Mouse (Mus musculus) thymus, postnatal 25 days (tissue): Measurements from ENCODE around the gene Gm9837.
"Not testable (repeated sequence)": the region's sequence is repeated elsewhere in the genome, so short reads cannot be mapped to it uniquely, and the experiment has no call there.

Source experiments
- DNase-seq: peaks from one replicate; pipeline ENCODE4 v3.0.0; 2022

Gene Gm9837

DNA sequence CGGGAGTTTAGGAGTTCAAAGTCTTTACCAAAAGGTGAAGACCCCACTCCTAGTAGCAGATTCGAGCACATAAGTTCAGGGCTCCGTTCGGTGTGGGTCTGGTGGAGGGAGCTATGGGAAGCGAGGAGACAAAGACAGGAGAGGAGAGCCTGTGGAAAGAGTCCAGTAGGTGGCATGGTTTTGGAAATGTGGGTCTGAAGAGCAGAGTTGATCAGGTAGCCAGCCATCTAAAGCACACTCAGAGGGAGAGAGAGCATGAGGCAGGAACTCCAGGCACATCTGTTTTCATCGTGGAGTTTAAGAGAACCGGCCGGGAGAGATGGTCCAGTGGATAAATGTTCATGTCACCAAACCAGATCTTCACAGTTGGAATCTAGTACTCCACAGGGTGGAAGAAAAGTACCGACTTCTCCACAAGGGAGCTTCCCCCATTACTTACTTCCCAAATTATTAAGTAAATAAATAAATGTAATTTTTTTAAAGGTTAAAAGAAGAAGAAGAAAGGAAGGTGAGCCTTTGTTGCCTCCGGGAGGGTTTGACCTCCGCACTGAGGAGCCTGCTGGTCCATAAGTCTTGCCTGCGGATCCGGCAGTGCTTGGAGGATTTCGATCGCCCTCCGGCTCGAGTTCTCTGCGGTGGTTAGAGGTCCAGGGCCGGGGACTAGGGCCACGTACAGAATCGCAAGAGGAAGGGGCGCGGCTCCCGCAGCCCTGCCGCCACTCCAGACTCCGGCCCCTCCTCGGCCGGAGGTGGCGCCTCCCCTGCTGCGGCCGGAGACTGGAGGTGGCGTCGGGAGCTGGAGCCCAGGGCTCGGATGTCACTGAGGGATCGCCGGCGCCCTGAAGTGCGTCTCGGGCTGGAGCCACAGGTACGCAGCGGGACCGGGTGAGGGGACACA is 13.6 kb downstream of the Gm9837 start, which contains the start of the genes Gm10447 and Shroom1:
TSS of gene Gm10447 (minus strand) at position 637 of the 898 bp plus-strand sequence.
TSS of gene Shroom1 (plus strand) at position 732 of the 898 bp plus-strand sequence.
- DNase-seq: no peak

DNA sequence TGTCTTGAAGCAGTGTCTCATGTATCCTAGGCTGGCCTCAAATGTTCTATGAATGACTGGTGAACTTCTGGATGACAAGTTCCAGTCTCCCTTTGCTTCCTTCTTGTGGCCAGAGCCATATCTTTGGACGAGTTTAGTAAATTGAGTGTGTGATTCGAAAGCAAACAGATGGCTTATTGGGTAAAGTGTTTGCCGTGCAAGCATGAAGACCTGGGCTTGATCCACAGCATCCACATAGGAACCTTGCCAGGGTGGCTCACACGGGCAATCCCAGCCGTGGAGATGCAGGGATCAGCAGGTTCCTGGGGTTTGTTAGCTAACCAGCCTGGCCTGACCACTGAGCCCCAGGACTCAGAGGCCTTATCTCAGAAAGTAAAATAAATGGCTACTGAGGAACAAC is 17.2 kb downstream of the Gm9837 start:
- DNase-seq: no peak

DNA sequence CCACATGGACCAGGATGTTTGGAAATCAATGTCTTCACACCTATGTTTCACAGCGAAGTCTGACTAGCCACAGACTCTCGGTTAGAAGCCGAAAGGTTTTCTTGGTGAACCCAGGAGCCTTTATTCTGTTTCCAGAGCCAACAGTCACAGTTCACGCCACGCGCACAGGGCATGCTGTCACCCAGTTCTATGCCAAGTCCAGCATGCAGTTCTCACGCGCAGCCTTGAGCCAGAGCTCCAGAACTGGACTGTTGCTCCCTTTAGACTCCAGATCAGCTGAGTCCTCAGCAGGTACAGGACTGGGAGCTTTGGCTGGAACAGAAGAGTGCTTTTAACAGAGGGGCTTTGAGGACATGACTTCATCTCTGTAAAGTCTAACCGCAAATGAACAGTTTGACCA is 17.9 kb downstream of the Gm9837 start:
- no peak for DNase-seq

DNA sequence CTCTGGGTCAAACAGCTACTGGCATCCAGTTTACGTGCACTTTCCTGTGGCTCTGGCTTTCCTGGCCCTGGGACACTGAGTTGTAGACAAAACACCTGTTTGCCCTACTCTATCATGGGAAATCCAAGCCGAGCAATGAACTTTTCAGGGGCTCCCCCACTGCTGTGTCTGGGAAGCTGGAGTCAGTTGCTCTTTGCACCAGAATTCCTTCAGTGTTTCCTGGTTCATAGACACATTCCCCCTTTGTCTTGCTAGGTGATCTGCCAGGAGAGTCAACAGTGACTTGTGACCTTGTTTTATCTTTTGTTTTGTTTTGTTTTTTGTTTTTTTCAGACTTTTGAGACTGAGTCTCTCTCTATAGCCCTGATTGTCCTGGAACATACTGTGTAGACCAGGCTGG is 18.9 kb downstream of the Gm9837 start:
- DNase-seq: no peak

DNA sequence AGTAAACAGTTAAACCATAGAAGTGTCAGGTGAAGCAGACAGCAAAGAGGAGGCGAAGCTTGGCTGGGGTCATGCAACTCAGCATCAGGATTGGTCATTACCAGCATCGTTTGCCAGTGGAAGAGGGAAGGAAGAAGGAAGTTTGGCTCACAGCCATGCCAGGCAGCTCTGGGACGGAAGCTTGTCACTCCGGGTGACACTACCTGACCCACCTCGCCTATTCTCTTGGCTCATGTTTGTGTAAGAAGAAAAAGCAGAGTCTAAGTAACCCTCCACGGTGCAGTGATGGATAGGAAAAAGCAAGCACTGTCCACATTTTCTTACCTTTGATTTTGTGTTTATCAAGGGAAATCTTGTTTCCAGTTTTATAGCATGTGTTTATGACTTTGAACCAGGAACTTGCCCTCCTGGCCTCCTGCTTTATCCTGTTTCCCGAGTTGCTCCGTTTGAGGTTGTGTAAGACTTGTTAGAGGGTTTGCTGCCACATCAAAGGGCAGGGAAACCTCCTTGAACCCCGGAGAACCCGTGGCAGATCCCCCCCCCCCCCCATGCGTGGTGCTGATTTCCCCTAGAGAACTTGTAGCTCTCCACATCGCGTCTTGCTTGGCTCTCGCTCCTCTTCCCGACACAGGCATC is 20.1 kb downstream of the Gm9837 start:
- peak; percentile 40 for DNase-seq

DNA sequence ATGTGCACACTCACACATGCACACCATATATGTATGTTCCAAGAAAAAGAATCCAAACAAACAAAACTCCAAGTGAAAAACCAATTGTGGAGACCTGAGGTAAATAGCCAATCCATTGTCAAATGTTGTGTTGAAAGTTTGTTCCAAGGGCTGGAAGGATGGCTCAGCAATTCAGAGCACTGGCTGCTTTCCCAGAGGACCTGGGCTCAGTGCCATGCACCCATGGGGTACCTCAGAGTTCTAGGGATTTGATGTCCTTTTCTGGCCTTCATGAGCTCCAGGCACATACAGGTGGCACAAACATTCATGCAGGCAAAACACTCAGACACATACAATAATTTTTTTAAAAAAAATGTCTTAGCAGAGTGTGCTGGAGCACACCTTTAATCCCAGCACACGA is 21.8 kb downstream of the Gm9837 start:
- DNase-seq: no peak

DNA sequence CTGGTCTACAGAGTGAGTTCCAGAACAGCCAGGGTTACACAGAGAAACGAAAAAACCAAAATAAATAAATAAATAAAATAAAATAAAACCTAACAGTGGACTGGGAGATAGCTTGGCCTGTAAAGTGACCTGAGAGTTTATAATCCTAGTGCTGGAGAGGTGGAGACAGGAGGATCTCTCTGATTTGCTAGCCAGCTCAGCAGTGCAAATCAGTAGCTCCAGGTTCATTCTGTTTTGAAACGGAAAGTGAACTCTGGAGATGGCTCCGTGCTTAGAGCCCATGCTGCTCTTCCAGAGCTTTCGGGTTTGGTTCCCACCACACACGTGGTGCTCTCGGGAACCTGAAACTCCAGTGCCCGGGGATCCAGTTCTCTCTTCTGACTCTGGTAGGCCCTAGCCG is 22.3 kb downstream of the Gm9837 start:
- no peak for DNase-seq

DNA sequence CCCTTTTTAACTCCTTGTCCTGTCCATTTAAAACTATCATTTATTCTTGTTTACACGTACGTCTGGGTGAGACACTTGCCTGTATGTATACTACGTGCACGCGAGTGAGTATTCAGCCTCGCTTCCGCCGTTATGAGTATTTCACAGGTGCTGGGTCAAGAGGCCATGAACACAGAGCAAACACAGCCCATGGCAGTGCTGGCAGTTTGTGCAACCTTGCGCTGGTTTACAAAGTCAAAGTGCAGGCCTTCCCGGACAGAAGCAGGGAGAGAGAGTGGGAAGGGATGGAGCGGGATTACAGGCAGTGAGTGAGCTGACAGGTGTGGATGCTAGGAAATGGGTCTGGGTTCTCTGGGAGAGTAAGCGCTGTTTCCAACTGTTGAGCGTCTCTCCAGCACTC is 24.1 kb downstream of the Gm9837 start:
- DNase-seq: no peak

DNA sequence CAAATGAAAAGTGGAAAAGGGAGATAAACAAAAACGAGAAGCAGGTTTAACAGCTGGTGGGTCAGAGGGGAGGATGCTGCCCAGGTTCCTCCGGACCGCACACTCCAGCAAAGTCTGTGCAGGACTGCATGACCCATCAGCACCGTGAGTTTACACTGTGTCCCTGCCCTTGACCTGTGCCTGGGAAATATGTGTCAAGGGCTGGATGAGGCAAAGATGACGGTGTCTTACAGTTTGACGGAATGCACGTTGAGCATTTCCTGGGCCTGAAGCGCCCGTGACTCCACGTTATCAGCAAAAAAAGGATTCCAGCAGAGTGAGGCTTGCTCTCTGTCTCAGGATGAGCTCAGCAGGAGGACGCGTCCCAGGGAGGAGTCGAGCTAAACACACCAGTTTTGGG is 24.7 kb downstream of the Gm9837 start:
- no peak for DNase-seq

DNA sequence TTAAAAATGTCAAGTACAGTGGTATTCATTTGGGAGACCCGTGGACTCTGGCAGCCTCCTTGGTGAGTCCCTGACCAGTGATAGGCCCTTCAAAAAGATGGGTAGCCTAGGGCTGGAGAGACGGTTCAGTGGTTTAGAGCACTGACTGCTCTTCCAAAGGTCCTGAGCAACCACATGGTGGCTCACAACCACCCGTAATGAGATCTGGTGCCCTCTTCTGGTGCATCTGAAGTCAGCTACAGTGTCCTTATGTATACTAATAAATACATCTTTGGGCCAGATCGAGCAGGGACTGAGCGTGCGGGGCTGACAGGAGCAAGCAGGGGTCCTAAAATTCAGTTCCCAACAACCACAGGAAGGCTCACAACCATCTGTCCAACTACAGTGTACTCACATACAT is 26.4 kb downstream of the Gm9837 start:
- peak; percentile 59 for DNase-seq

DNA sequence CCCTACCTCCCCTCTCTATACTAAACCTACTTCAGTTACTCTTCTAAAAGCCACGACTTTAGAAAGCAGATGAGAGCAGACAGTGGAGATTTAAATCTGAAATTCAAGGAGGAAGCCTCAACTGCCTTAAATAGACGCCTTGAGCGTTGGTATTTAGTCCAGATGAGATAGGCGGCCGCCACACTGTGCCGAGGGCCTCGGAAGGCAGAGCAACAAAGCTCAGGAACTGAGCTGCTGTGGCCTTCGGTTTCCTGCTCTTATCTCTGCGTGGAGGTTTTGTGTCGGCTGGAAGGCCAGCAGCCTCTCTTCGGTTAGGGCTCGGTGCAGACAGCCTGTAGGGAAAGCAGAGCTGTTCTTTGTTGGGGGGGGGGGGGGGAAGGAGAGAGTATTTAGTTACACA is 28.4 kb downstream of the Gm9837 start:
- peak; percentile 57 for DNase-seq

DNA sequence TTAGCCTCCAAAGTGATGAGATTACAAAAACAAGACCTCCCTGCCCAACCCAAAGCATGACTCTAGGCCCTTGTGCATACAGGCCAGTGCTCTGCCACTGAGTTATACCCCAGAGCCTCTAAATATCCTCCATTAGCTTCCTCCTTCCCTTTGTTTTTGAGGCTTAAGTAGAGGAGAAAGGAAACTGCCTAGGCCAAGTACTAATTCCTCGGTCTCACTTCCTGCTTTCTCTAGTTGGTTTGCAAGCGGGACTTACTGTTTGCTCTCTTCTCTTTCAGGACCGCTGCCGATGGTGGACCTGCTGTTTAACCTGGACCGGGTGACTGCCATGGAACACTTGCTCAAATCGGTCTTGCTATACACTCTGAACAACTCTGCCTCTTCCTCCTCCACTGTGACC is 33.9 kb downstream of the Gm9837 start:
- no peak for DNase-seq

DNA sequence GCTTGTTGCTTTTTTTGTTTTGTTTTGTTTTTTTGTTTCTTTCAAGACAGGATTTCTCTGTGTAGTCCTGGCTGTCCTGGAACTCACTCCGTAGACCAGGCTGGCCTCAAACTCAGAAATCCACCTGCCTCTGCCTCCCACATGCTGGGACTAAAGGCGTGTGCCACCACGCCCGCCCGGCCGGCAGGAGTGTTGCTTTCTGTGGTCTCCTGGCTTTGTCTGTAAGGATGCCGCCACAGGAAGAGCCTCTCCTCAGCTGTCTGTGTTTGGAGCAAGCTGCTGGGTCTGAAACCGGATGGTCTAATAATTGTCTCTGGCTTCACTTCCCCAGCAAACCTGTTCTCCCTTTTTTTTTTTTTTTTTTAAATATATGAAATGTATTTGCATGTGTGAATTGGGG is 34.8 kb downstream of the Gm9837 start:
- no peak for DNase-seq

DNA sequence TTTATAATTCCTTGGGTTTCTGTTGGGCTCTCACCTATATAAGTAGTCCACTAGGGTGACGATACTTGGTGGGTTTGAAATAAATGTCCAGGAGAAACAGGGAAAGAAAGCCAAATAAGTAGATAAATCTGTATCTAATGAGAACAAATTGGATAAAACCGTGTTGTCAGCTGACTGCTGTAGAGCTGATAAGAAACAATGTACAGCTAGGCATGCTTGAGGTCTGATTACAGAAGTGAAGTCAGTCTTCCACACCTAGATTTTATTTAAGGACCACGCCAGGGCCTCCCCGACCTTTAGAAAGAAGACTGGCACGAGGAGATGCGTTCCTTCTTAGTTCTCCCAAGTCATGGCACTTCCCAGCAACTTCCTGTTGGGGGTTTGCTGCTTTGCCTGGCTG is 37.2 kb downstream of the Gm9837 start:
- DNase-seq: no peak

DNA sequence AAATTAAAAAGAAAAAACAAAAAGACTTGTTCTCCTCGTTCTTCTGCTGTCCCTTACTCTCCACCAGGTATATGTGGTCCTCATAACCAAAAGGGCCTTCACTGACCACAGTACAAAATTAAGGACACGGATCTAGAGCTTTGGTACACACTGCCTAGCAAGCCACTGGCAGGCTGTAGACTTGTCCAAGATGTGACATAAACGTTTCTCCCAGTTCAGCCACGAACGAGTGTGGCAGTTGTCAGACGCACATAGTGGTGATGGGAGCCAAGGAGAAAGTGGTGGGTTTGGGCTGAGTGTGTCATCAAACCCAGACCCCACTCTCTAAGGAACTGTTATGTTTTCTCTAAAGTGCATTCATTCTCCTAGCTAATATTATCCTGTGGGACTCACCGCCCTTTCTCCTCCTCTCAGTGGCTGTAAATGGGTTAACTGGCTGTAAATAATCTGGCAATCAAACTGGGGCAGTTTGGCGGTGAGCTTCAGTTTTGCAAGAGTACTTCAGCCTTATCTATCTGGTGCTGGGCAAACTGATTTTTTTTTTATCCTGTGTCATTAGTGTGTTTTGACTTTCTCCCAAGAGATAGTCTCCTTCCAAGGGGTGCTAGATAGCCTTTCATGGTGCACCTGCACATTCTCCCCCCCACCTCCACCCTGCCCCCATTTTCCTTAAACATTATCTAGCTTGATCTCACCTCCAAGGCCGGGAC is 38.8 kb downstream of the Gm9837 start:
- no peak for DNase-seq

DNA sequence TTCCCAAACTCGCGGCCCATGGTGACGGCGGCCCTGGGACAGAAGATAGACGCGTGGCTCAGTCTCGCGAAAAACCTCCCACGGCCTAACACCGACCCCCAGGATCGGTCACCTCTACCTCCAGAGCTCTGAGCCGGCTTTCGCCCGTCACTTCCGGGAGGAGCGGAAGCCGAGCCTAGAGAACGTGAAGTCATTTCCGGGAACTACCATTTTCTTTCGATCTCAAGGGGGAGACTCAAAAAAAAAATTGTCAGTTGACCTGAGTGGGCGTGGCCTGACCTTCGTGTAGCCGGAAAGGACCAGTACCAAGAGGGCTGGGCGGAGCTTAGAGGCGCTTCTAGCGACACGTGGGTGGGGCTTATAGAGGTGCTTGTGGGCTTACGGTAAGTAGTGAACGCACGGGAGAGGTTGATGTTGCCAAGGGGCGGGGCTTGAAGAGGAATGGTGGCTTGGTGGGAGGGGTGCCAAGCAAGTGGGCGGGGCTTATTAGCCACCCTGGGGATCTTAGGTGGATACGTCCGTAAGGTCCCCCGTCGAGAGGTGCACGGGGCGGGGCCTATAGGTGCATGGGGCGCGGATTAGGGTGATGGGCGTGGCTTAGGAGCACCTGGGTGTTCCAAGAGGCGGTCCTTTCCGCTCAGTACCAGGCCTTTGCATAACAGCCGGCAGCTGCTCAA is 39.5 kb downstream of the Gm9837 start, which contains the start of the genes Uqcrq and Gdf9:
TSS of gene Uqcrq (minus strand) at position 162 of the 677 bp plus-strand sequence.
TSS of gene Gdf9 (plus strand) at position 354 of the 677 bp plus-strand sequence.
- DNase-seq: peak; percentile 99

DNA sequence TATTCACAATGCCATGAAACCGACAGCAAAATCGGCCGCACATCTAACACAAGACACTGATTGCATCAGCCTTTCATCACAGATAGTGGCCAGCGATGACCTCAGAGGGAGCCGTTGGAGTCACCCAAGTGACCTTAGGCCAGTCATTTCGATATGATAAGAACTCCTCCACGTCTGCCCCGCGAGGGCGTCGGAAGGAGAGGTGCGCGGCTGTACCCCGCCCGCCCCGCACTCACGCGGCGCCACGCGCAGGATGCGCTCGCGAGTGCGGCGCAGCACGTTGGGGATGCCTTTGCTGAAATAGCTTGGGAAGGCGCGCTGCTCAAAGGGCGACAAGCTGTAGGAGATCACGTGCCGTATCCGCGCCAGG is 40.0 kb downstream of the Gm9837 start:
- no peak for DNase-seq

DNA sequence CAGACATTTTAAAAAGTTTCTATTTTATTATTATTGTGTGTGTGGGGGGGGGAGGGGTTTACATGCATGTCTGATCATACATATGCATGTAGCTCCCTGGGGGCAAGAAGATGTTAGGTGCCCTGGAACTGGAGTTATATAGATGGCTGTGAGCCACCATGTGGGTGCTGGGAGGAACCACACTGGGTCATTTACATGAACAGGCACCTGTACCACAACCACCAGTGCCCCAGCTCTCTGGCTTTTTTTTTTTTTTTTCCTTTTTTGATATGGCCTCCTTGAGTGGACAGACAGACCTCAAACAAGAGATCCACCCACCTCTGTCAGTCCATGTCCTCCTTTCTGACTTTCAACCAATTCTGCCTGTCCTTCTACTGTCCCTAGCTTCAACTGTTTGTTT is 41.1 kb downstream of the Gm9837 start:
- no peak for DNase-seq

DNA sequence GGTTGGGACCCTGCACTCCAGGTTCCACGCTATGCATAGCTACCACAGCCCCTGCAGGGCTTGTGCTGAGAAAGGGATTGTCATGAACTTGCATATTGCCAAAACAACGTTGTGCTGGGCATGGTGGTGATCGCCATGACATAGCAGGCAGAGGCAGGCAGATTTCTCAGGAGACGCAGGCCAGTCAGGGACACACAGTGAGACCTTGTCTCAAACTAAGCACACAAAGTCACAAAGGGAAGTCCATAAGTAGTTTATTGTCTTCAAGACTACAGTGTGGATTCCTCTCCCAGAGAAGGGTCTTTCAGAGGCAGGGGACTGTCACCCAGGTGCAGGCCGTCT is 41.6 kb downstream of the Gm9837 start:
- DNase-seq: no peak

DNA sequence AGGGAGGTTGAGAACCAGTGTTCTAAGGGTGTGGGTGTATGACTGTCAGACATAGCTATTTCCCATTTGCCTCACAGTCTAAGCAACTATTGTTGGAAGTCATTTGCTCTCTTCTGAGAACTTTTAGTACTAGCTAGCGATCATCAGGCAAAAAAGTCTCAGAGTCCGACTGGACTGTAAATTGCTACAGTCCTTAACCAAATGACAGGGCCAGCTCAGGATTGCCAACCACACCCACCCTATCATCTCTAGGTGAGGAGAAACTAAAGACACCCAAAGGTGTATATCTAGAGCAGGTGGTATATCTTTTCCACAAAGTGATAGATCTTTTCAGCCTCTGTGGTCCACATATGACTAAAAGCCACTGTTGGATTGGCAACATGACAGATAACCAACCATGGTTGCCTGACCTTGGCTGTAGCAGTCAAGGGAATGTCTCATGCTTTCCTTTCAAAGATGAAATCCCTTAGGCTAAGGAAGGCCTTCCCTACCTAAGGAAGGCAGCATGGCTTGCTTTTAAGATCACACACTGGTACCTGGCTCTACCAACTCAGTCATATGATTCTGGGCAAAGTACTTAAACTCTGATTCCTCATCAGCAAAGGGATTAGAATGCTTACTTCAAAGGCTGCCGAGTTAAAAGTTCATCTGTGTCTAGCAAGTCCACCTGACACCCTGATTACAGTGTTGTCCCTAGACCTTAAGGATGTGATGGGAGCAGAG is 42.1 kb downstream of the Gm9837 start:
- DNase-seq: no peak

DNA sequence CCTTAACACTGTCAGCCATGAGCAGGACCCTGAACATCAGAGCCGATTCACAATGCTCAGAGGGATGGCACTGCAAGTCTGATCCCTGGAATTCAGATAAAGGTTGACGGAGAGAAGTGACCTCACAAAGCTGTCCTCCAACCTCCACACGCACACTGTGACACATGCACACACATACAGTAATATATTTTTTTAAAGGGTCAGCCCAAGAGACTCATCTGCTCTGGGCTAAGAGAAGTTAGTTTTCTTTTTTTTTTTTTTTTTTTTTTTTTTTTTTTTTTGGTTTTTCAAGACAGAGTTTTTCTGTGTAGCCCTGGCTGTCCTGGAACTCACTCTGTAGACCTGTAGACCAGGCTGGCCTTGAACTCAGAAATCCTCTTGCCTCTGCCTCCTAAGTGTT is 43.4 kb downstream of the Gm9837 start:
- not testable (repeated sequence) for DNase-seq

DNA sequence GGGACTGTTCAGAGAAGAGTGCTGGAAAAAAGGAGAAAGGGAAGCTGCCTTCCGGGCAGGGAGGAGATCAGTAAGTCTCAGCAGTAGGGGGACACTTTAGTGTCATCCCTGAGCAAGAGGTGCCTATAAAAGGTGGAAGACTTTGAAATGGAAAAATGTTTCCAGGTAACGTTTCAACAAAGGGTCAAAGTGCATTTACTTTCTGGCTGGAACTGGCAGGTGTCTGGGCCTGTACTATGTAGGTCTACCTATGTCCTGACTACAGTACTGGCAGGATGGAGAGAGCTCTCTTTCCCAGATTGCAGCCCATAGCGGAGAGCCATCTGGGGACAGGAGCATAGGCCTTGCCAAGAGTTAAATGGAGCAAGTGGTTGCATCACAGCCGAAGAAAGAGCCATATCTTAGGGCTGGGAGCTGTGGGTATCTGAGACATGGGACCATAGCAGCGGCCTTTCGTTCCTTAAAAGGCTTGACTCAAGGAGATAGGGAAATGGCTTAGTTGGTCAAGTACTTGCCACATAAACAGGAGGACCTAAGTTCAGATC is 44.5 kb downstream of the Gm9837 start:
- no peak for DNase-seq
